In genomic region chr8:117765947-117766346, GRCm38 (mm10) we compare ENCODE assay signal across 23 mouse cellular contexts. TPM values are rescaled to one million over a fixed set of nuclear protein-coding genes. Genes with fewer than 3 reads are reported as not detected.
DNase-seq lines count a peak whose midpoint lies in the region; ATAC-seq and TF ChIP-seq lines count a peak whose summit lies in the region.
"Had no signal": no experiment of that assay in that cellular context is flagged by ENCODE, and none has a peak within 500 bp of the region (broad histone marks: within the 10 kb centered on the region; RNA-seq: fewer than 3 reads in every experiment).

No protein-coding gene starts in this region.

- peaks cover 8% of the 10 kb centered on the region for H3K4me1 ChIP-seq in liver, embryonic 11.5 days (replicated peaks; ENCODE audit: control insufficient read depth, insufficient read depth, low read length)
- H3K4me1 ChIP-seq in intestine, embryonic 16.5 days (ENCODE audit: control insufficient read depth, insufficient read depth, low read length), result 0 out of 2 replicates have a peak, but pooled peaks cover 3% of the 10 kb centered on the region
- peaks cover 50% of the 10 kb centered on the region for H3K4me1 ChIP-seq in liver, embryonic 15.5 days (replicated peaks)
- H3K4me1 ChIP-seq in forebrain, embryonic 16.5 days (replicated peaks; ENCODE audit: control insufficient read depth, insufficient read depth, low read length), result 0 out of 2 replicates have a peak, but pooled peaks cover 2% of the 10 kb centered on the region
- H3K4me1 ChIP-seq: embryonic facial prominence, embryonic 10.5 days; hindbrain, embryonic 12.5 days had no signal

- TF ChIP-seq CTCF in brain, embryonic 14.5 days (IDR thresholded peaks at IDR 0.05; ENCODE audit: borderline replicate concordance, extremely low read depth, insufficient read depth, insufficient read length), result no peak

- 23% methylated on average over 5 of the region's 5 CpGs for WGBS in liver, embryonic 11.5 days
- WGBS in intestine, embryonic 16.5 days, result 41% methylated on average over 5 of the region's 5 CpGs
- 25% methylated on average over 5 of the region's 5 CpGs for WGBS in liver, embryonic 15.5 days (ENCODE audit: insufficient replicate concordance)
- 80% methylated on average over 5 of the region's 5 CpGs for WGBS in forebrain, embryonic 16.5 days

- no peak overlapping the region for H3K27ac ChIP-seq in liver, embryonic 11.5 days (ENCODE audit: low read depth, low read length)
- H3K27ac ChIP-seq in intestine, embryonic 16.5 days (ENCODE audit: low read length), result no peak overlapping the region
- H3K27ac ChIP-seq in liver, embryonic 15.5 days (replicated peaks), result peak overlapping the region; percentile 48; the same call in 1 of the 2 replicates
- H3K27ac ChIP-seq in forebrain, embryonic 16.5 days (ENCODE audit: low read length), result no peak overlapping the region
- H3K27ac ChIP-seq: embryonic facial prominence, embryonic 10.5 days; forebrain, embryonic 13.5 days; gastrocnemius, adult 2 months; heart, embryonic 10.5 days; hindbrain, embryonic 12.5 days had no signal

- ATAC-seq in liver, embryonic 11.5 days (replicated peaks; ENCODE audit: low FRiP score), result peak; percentile 74
- ATAC-seq in intestine, embryonic 16.5 days, result peak; percentile 77
- ATAC-seq in liver, embryonic 15.5 days (ENCODE audit: insufficient read depth), result peak; percentile 70
- no peak for ATAC-seq in forebrain, embryonic 16.5 days
- ATAC-seq: activated CD4-positive, CD25-positive, alpha-beta regulatory T cell, adult 4 months; forebrain, embryonic 13.5 days; hindbrain, embryonic 16.5 days; Patski had no signal

- no peaks in the 10 kb centered on the region for H3K36me3 ChIP-seq in liver, embryonic 11.5 days (ENCODE audit: control insufficient read depth, insufficient read depth, low read length)
- no peaks in the 10 kb centered on the region for H3K36me3 ChIP-seq in intestine, embryonic 16.5 days (ENCODE audit: control insufficient read depth, insufficient read depth, low read length)
- H3K36me3 ChIP-seq in liver, embryonic 15.5 days (replicated peaks), result no peaks in the 10 kb centered on the region
- H3K36me3 ChIP-seq in forebrain, embryonic 16.5 days (ENCODE audit: control insufficient read depth, insufficient read depth), result no peaks in the 10 kb centered on the region
- H3K36me3 ChIP-seq: embryonic facial prominence, embryonic 10.5 days; heart, embryonic 10.5 days; hindbrain, embryonic 12.5 days had no signal

- H3K9me3 ChIP-seq in liver, embryonic 11.5 days (ENCODE audit: control insufficient read depth, low read length), result no peaks in the 10 kb centered on the region
- no peaks in the 10 kb centered on the region for H3K9me3 ChIP-seq in intestine, embryonic 16.5 days (ENCODE audit: control insufficient read depth, low read length)
- no peaks in the 10 kb centered on the region for H3K9me3 ChIP-seq in liver, embryonic 15.5 days (replicated peaks)
- no peaks in the 10 kb centered on the region for H3K9me3 ChIP-seq in forebrain, embryonic 16.5 days (ENCODE audit: control insufficient read depth, low read length)
- H3K9me3 ChIP-seq: embryonic facial prominence, embryonic 10.5 days; forebrain, embryonic 13.5 days; heart, embryonic 10.5 days; hindbrain, embryonic 12.5 days had no signal

- H3K4me3 ChIP-seq in liver, embryonic 11.5 days (ENCODE audit: low read depth, low read length), result no peak overlapping the region
- no peak overlapping the region for H3K4me3 ChIP-seq in intestine, embryonic 16.5 days (ENCODE audit: low read length)
- H3K4me3 ChIP-seq in liver, embryonic 15.5 days (replicated peaks), result no peak overlapping the region
- H3K4me3 ChIP-seq in forebrain, embryonic 16.5 days (replicated peaks; ENCODE audit: low read length), result no peak overlapping the region
- H3K4me3 ChIP-seq: embryonic facial prominence, embryonic 10.5 days; forebrain, embryonic 13.5 days; gastrocnemius, adult 2 months; heart, embryonic 10.5 days; hindbrain, embryonic 12.5 days had no signal

- TF ChIP-seq POLR2A in brain, embryonic 14.5 days (IDR thresholded peaks at IDR 0.05; ENCODE audit: borderline replicate concordance, extremely low read depth, insufficient read depth, insufficient read length, poor library complexity, severe bottlenecking), result no peak

- H3K27me3 ChIP-seq in liver, embryonic 11.5 days (replicated peaks; ENCODE audit: control insufficient read depth, insufficient read depth, low read length), result no peaks in the 10 kb centered on the region
- H3K27me3 ChIP-seq in intestine, embryonic 16.5 days (replicated peaks; ENCODE audit: control insufficient read depth, insufficient read depth, low read length), result no peaks in the 10 kb centered on the region
- H3K27me3 ChIP-seq in liver, embryonic 15.5 days, result no peaks in the 10 kb centered on the region; the same call in 1 of the 2 replicates
- H3K27me3 ChIP-seq in forebrain, embryonic 16.5 days (replicated peaks; ENCODE audit: control insufficient read depth, insufficient read depth, low read length), result no peaks in the 10 kb centered on the region
- H3K27me3 ChIP-seq: forebrain, embryonic 13.5 days; hindbrain, embryonic 12.5 days; Patski had no signal

- H3K9ac ChIP-seq in liver, embryonic 11.5 days (ENCODE audit: low read depth, low read length), result no peak overlapping the region
- no peak overlapping the region for H3K9ac ChIP-seq in intestine, embryonic 16.5 days (ENCODE audit: low read depth, low read length)
- H3K9ac ChIP-seq in liver, embryonic 15.5 days, result no peak overlapping the region
- H3K9ac ChIP-seq in forebrain, embryonic 16.5 days (replicated peaks; ENCODE audit: low read depth, low read length), result no peak overlapping the region
- H3K9ac ChIP-seq: forebrain, embryonic 13.5 days; hindbrain, embryonic 12.5 days had no signal

- DNase-seq in liver, embryonic 11.5 days (ENCODE audit: low spot score), result no peak
- DNase-seq in liver, result no peak
- DNase-seq in brain, embryonic 14.5 days (ENCODE audit: low read depth), result peak; percentile 9
- DNase-seq in kidney, adult 9 months, result no peak
- no peak for DNase-seq in right cerebral cortex, adult 2 months (ENCODE audit: low spot score in 2 of 2)
- DNase-seq: adrenal gland, postnatal 14 days; cerebellum, adult 2 months; cerebellum, postnatal 10 days; gastrocnemius, adult 2 months; gastrocnemius, postnatal 25 days; heart, adult 11 months; heart, postnatal 10 days; heart, postnatal 4 days had no signal

- no peak overlapping the region for H3K4me2 ChIP-seq in liver, embryonic 11.5 days
- H3K4me2 ChIP-seq in intestine, embryonic 16.5 days (ENCODE audit: low read depth, low read length), result no peak overlapping the region
- H3K4me2 ChIP-seq in liver, embryonic 15.5 days, result peak overlapping the region; percentile 33
- no peak overlapping the region for H3K4me2 ChIP-seq in forebrain, embryonic 16.5 days (ENCODE audit: low read length)
- H3K4me2 ChIP-seq: forebrain, embryonic 13.5 days; hindbrain, embryonic 12.5 days had no signal

RNA-seq across cellular contexts. Expression of gene Mphosph6, which starts 35.8 kb away (rescaled TPM):
- 83.7 and 89.8 TPM in 2 replicates for polyA plus RNA-seq in liver, embryonic 11.5 days (2014; fragmentation: Nextera tagmentation; extraction: Ambion mirVana)
- polyA plus RNA-seq in brain, embryonic 14.5 days (2012; rRNA removed), result 19.8 and 21.5 TPM in 2 replicates
- polyA plus RNA-seq in intestine, embryonic 16.5 days (2015; fragmentation: Nextera tagmentation; extraction: Ambion mirVana), result 40.0 and 43.4 TPM in 2 replicates
- 23.9 and 28.4 TPM in 2 replicates for polyA plus RNA-seq in liver, embryonic 15.5 days (2015; fragmentation: Nextera tagmentation; extraction: Ambion mirVana)
- 35.8 and 40.4 TPM in 2 replicates for polyA plus RNA-seq in forebrain, embryonic 16.5 days (2015; fragmentation: Nextera tagmentation; extraction: Ambion mirVana)
